Mouse (Mus musculus) c-Kit-positive CD71-negative TER-119-negative erythroid progenitor cells, embryonic 14.5 days (primary cell): Measurements from ENCODE around the gene Dctn1.
A peak's percentile ranks its signal among the peaks of the same experiment; 100 is the strongest.

Source experiments
- DNase-seq: peaks from one replicate; pipeline ENCODE4 v3.0.0-alpha.2; 2013; ENCODE audit warnings: low read depth

The Dctn1 gene

GRCm38 (mm10) chr6:83165607-83166242 is at the start of gene Dctn1:
TSS of gene Dctn1 (plus strand) at chr6:83165920.
- peak; percentile 90 for DNase-seq

- no peak for DNase-seq
Measured at GRCm38 (mm10) chr6:83116373-83117164, 49.2 kb upstream of the Dctn1 start.

- no peak for DNase-seq
Measured at GRCm38 (mm10) chr6:83117165-83117438, 48.6 kb upstream of the Dctn1 start.

- no peak for DNase-seq
Measured at GRCm38 (mm10) chr6:83117616-83118015, 48.1 kb upstream of the Dctn1 start.

GRCm38 (mm10) chr6:83118369-83118768 is 47.4 kb upstream of the Dctn1 start:
- no peak for DNase-seq

- no peak for DNase-seq
Measured at GRCm38 (mm10) chr6:83118825-83119733, 46.6 kb upstream of the Dctn1 start.

GRCm38 (mm10) chr6:83119734-83120051 is 46.0 kb upstream of the Dctn1 start:
- no peak for DNase-seq

GRCm38 (mm10) chr6:83120930-83121862 is 44.5 kb upstream of the Dctn1 start, which contains the start of gene Wbp1:
TSS of gene Wbp1 (minus strand) at chr6:83121559.
- DNase-seq: peak; percentile 95

- DNase-seq: no peak
Measured at GRCm38 (mm10) chr6:83121863-83122710, 43.6 kb upstream of the Dctn1 start.

- no peak for DNase-seq
Measured at GRCm38 (mm10) chr6:83122961-83123360, 42.8 kb upstream of the Dctn1 start.

GRCm38 (mm10) chr6:83124851-83125312 is 40.8 kb upstream of the Dctn1 start:
- DNase-seq: peak; percentile 97

GRCm38 (mm10) chr6:83125331-83125730 is 40.4 kb upstream of the Dctn1 start, which contains the start of gene Ino80b:
TSS of gene Ino80b (minus strand) at chr6:83125431.
- no peak for DNase-seq

- no peak for DNase-seq
Measured at GRCm38 (mm10) chr6:83127419-83127818, 38.3 kb upstream of the Dctn1 start.

- DNase-seq: no peak
Measured at GRCm38 (mm10) chr6:83131469-83132034, 34.2 kb upstream of the Dctn1 start.

GRCm38 (mm10) chr6:83132176-83132919 is 33.4 kb upstream of the Dctn1 start:
- no peak for DNase-seq

GRCm38 (mm10) chr6:83134226-83134625 is 31.5 kb upstream of the Dctn1 start:
- no peak for DNase-seq

GRCm38 (mm10) chr6:83134951-83135513 is 30.7 kb upstream of the Dctn1 start, which contains the start of gene Rtkn:
TSS of gene Rtkn (plus strand) at chr6:83135463.
- no peak for DNase-seq

GRCm38 (mm10) chr6:83135571-83136161 is 30.1 kb upstream of the Dctn1 start:
- no peak for DNase-seq
